Mouse (Mus musculus): ENCODE measurements at regions not wholly inside any gene's neighbourhood (a gene's known extent, or its start where the extent isn't known, plus 50 kb on each side); places are given as distances from the start of the nearest gene placed in this dataset.

DNA sequence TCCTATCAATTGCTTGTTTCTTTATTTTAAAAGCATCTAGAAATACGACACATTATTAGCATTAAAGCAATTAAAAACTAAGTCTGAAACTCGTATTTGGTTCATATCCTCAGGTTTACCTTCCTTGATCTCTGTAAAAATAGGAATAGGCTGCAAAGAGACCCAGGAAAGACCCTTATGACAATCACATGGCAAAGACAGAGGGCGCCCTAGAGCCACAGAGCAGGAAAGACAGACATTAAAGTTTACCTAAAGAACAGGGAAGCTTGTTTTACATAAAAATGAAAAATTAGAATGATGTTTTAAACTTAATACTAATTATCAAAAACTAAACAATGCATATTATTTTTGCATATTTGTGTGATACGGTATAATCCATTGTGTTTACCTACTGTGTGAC lies 153.2 kb downstream of the Usp25 start:
- Histone ChIP-seq H3K4me2 (no peak overlapping the region), H3K9me3 (ENCODE audit: control insufficient read depth, low read length) (no peaks in the 10 kb centered on the region), H3K9ac (ENCODE audit: low read length) (no peak overlapping the region), H3K36me3 (ENCODE audit: control insufficient read depth, insufficient read depth, low read length) (no peaks in the 10 kb centered on the region), H3K27me3 (ENCODE audit: control insufficient read depth, insufficient read depth, low read length) (no peaks in the 10 kb centered on the region), H3K27ac (ENCODE audit: low read depth, low read length) (no peak overlapping the region), H3K4me1 (ENCODE audit: control insufficient read depth, insufficient read depth, low read length) (no peaks in the 10 kb centered on the region; the same call in 1 of the 2 replicates), H3K4me3 (ENCODE audit: low read depth, low read length) (no peak overlapping the region)
- DNase-seq (ENCODE audit: low spot score, missing footprints) (no peak), ATAC-seq (ENCODE audit: low FRiP score) (no peak)
- 63% methylated on average over 4 of the region's 4 CpGs for whole genome bisulfite sequencing

DNA sequence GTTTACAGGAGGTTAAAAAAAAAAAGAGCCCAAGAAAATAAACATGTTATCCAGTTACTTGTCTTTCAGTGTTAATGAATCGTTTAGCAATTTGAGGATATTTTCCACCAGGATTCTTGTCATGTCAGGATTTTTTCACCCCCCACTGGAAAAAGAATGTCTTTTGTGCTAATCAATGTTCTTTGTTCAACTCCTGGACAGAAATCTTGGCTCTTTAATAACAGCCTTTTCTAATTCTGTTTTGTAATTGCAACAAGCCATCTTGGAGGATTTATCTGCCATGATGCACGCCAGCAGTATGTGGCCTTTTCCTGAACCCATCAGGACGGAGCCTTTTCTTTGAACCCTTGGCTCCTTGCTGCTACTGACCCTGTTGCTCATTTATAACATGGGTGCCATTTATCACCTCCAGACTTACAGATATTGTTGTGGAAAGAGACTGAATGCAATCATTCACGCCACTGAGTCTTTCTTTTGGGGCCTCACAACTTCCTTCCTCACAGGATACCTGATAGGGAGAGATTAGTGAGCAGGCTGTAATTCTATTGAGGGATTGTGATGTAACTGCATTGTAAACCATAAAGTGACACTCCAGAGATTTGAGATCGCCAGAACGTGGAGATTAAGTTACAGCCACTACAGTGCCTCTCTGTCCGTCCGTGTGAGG lies 159.7 kb downstream of the Usp25 start:
- no peak overlapping the region for H3K27ac ChIP-seq (ENCODE audit: low read depth, low read length)

DNA sequence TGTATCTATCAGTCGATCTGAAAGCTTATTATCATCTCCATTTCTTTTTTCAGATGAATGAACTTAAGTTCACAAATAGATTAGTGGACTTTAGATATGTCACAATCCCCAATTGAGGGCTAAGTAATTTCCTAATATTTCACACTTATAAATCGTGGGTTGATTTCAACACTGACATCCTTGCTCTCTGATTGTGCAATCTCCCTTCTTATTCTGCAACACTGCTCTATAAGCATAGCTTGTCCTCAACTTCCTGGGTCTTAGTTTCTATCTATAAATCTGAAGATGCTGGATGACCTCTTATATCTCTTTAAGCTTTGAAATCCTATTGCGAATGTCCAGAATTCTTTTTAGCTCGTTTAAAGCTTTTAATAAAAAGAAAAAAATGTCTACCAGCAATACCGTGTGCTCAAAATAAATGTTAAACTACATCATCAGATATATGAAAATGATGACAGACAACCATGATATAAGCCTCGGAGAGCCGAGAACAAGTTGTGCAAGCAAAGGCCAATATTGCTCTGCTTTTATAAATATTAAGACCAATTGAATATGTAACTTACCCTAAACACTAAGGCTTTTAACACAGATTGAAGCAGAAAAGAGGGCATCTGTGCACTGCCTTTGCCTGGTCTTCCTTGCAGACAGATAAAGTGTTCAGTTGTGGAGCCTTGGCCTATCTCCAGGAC lies 161.4 kb downstream of the Usp25 start:
- Histone ChIP-seq H3K4me3 (ENCODE audit: low read depth, low read length) (no peak overlapping the region), H3K4me1 (ENCODE audit: control insufficient read depth, insufficient read depth, low read length) (peaks cover 5% of the 10 kb centered on the region; the same call in 1 of the 2 replicates), H3K27ac (ENCODE audit: low read depth, low read length) (no peak overlapping the region), H3K36me3 (ENCODE audit: control insufficient read depth, insufficient read depth, low read length) (no peaks in the 10 kb centered on the region), H3K4me2 (no peak overlapping the region), H3K9ac (ENCODE audit: low read length) (no peak overlapping the region), H3K9me3 (ENCODE audit: control insufficient read depth, low read length) (no peaks in the 10 kb centered on the region), H3K27me3 (ENCODE audit: control insufficient read depth, insufficient read depth, low read length) (no peaks in the 10 kb centered on the region)
- DNase-seq (ENCODE audit: low spot score, missing footprints), result peak; percentile 79
- 85% methylated on average over 7 of the region's 7 CpGs for WGBS
- ATAC-seq (ENCODE audit: low FRiP score), result no peak

More for the DNA sequence above, 159.7 kb downstream of the Usp25 start:
- Histone ChIP-seq H3K27me3 (ENCODE audit: control insufficient read depth, insufficient read depth, low read length) (no peaks in the 10 kb centered on the region), H3K4me3 (ENCODE audit: low read depth, low read length) (no peak overlapping the region), H3K9ac (ENCODE audit: low read length) (no peak overlapping the region), H3K4me1 (ENCODE audit: control insufficient read depth, insufficient read depth, low read length) (peaks cover 5% of the 10 kb centered on the region; the same call in 1 of the 2 replicates), H3K9me3 (ENCODE audit: control insufficient read depth, low read length) (no peaks in the 10 kb centered on the region), H3K4me2 (no peak overlapping the region), H3K36me3 (ENCODE audit: control insufficient read depth, insufficient read depth, low read length) (no peaks in the 10 kb centered on the region)
- ATAC-seq (ENCODE audit: low FRiP score), result no peak
- 36% methylated on average over 8 of the region's 8 CpGs for WGBS
- DNase-seq (ENCODE audit: low spot score, missing footprints), result peak; percentile 73

DNA sequence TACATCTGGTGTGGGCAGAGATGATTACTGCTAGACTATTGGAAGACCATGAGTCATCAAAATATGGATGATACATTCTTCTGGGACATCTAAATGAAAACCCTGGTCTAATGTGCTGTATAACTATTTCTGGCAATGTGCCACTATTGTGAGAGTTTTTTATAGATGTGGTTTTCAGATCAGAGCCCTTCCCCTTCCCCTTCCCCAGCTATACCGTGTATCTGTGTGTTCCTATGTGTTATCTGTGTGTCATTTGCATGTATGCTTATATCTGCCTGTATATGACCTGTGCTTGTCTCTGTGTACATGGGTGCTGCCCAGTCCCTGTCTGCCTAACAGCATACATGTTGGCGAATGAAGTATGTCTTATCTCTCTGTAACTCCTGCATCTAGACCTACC lies 167.5 kb downstream of the Usp25 start:
- ATAC-seq (ENCODE audit: low FRiP score) (no peak), DNase-seq (ENCODE audit: low spot score, missing footprints) (peak; percentile 33)
- no peaks in the 10 kb centered on the region for H3K9me3 ChIP-seq (ENCODE audit: control insufficient read depth, low read length)
- no peak overlapping the region for H3K9ac ChIP-seq (ENCODE audit: low read length)
- no peak overlapping the region for H3K4me3 ChIP-seq (ENCODE audit: low read depth, low read length)
- no peak overlapping the region for H3K4me2 ChIP-seq
- H3K27ac ChIP-seq (ENCODE audit: low read depth, low read length), result no peak overlapping the region
- no peaks in the 10 kb centered on the region for H3K36me3 ChIP-seq (ENCODE audit: control insufficient read depth, insufficient read depth, low read length)
- H3K27me3 ChIP-seq (ENCODE audit: control insufficient read depth, insufficient read depth, low read length), result no peaks in the 10 kb centered on the region
- 80% methylated on average over 2 of the region's 2 CpGs for WGBS
- no peaks in the 10 kb centered on the region for H3K4me1 ChIP-seq (ENCODE audit: control insufficient read depth, insufficient read depth, low read length)
